In the genomic region with DNA sequence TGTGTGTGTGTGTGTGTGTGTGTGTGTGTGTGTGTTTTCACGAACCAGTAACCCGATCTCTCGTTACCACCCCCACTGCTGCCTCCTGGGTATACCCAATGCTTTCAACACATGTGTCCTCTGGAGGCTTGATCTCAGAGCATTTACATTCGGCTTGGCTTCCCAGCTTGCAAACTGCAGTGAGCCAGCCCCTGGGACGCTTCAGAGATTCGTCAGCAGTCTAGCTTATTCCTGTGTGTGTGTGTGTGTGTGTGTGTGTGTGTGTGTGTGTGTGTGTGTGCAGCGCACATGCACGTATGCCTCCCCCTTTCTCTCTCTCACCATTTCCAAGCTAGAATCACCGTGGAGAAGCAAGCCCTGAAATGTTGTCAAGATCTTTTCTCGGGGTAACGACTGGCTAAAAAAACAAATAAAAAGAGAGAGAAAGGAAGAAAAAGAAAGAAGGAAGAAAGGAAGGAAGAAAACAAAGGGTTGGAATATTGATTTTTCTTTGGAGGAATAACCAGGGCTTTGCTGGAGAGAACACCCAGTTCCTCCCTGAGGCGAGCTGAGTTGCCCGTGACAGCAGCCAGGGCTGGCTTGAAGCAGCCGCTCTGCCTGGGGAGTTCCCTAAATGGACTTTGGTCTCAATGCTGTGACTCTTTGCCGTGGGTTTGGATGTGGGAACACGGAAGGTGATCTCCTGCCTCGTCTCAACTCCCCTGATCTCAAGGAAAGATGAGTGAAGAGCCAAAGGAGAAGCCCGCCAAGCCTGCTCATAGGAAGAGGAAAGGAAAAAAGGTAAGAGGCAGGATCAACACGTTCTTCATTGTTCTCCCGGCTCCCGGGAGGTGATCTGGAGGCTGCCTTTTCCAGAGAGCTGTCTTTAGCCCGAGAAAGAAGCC, we compare ENCODE assay signal across 8 mouse cellular contexts.
A peak's percentile ranks its signal among the peaks of the same experiment; 100 is the strongest.
DNase-seq lines count a peak whose midpoint lies in the region; ATAC-seq and TF ChIP-seq lines count a peak whose summit lies in the region.

No protein-coding gene starts in this region.

- no peaks in the 10 kb centered on the region for H3K9me3 ChIP-seq in lung, embryonic 14.5 days (ENCODE audit: low read depth, low read length)
- no peaks in the 10 kb centered on the region for H3K9me3 ChIP-seq in forebrain, embryonic 10.5 days
- no peaks in the 10 kb centered on the region for H3K9me3 ChIP-seq in heart, embryonic 14.5 days (ENCODE audit: control insufficient read depth, low read length)
- no peaks in the 10 kb centered on the region for H3K9me3 ChIP-seq in liver, embryonic 11.5 days (ENCODE audit: control insufficient read depth, low read length)

- H3K9ac ChIP-seq in lung, embryonic 14.5 days = peak overlapping the region; percentile 50
- H3K9ac ChIP-seq in heart, embryonic 14.5 days (ENCODE audit: low read length) = peak overlapping the region; percentile 92
- peak overlapping the region; percentile 35; the same call in 1 of the 2 replicates for H3K9ac ChIP-seq in liver, embryonic 11.5 days (ENCODE audit: low read depth, low read length)

- no peaks in the 10 kb centered on the region for H3K36me3 ChIP-seq in lung, embryonic 14.5 days (ENCODE audit: insufficient read depth)
- H3K36me3 ChIP-seq in forebrain, embryonic 10.5 days (replicated peaks) = no peaks in the 10 kb centered on the region
- H3K36me3 ChIP-seq in heart, embryonic 14.5 days (ENCODE audit: control insufficient read depth, insufficient read depth, low read length) = no peaks in the 10 kb centered on the region
- no peaks in the 10 kb centered on the region for H3K36me3 ChIP-seq in liver, embryonic 11.5 days (ENCODE audit: control insufficient read depth, insufficient read depth, low read length)

- no peaks in the 10 kb centered on the region for H3K27me3 ChIP-seq in lung, embryonic 14.5 days (ENCODE audit: insufficient read depth, low read length)
- no peaks in the 10 kb centered on the region for H3K27me3 ChIP-seq in forebrain, embryonic 10.5 days (ENCODE audit: poor library complexity, severe bottlenecking)
- H3K27me3 ChIP-seq in heart, embryonic 14.5 days (ENCODE audit: control insufficient read depth, insufficient read depth, low read length) = no peaks in the 10 kb centered on the region
- H3K27me3 ChIP-seq in liver, embryonic 11.5 days (replicated peaks; ENCODE audit: control insufficient read depth, insufficient read depth, low read length) = no peaks in the 10 kb centered on the region

- H3K4me3 ChIP-seq in lung, embryonic 14.5 days (ENCODE audit: low read depth, low read length) = peak overlapping the region; percentile 36
- H3K4me3 ChIP-seq in forebrain, embryonic 10.5 days = peak overlapping the region; percentile 53
- peak overlapping the region; percentile 63 to 65 for H3K4me3 ChIP-seq in heart, embryonic 14.5 days (ENCODE audit: control insufficient read depth in 1 of 2, insufficient read depth in 1 of 2, low read depth in 1 of 2, low read length in 2 of 2)
- peak overlapping the region; percentile 43 for H3K4me3 ChIP-seq in liver, embryonic 11.5 days (ENCODE audit: low read depth, low read length)

- H3K27ac ChIP-seq in lung, embryonic 14.5 days (ENCODE audit: low read depth) = no peak overlapping the region
- H3K27ac ChIP-seq in forebrain, embryonic 10.5 days = peak overlapping the region; percentile 83
- H3K27ac ChIP-seq in heart, embryonic 14.5 days (replicated peaks in 1 of 2; ENCODE audit: control insufficient read depth in 1 of 2, insufficient read depth in 1 of 2, low read depth in 2 of 2, low read length in 2 of 2) = peak overlapping the region; percentile 88 to 95
- no peak overlapping the region for H3K27ac ChIP-seq in liver, embryonic 11.5 days (ENCODE audit: low read depth, low read length)

- peak; percentile 70 for DNase-seq in lung, embryonic 14.5 days
- DNase-seq in lung, postnatal 25 days (ENCODE audit: low spot score) = no peak
- peak; percentile 49 for DNase-seq in forebrain, embryonic 10.5 days (ENCODE audit: extremely low spot score, low spot score)
- peak; percentile 73 for DNase-seq in kidney, postnatal 14 days
- DNase-seq in liver, embryonic 11.5 days (ENCODE audit: low spot score) = peak; percentile 42
- peak; percentile 12 for DNase-seq in ovary, postnatal 10 days (ENCODE audit: low spot score)
- no peak for DNase-seq in thymus, postnatal 4 days

- no peak for TF ChIP-seq CTCF in lung, embryonic 14.5 days (IDR thresholded peaks at IDR 0.05; ENCODE audit: low read depth)

- 2% methylated on average over 22 of the region's 22 CpGs for WGBS in lung, embryonic 14.5 days
- WGBS in forebrain, embryonic 10.5 days = 9% methylated on average over 22 of the region's 22 CpGs
- WGBS in heart, embryonic 14.5 days = 1% methylated on average over 22 of the region's 22 CpGs
- WGBS in liver, embryonic 11.5 days = 12% methylated on average over 22 of the region's 22 CpGs

- no peaks in the 10 kb centered on the region; the same call in 1 of the 2 replicates for H3K4me1 ChIP-seq in lung, embryonic 14.5 days (ENCODE audit: insufficient read depth)
- H3K4me1 ChIP-seq in forebrain, embryonic 10.5 days = peaks cover 47% of the 10 kb centered on the region
- peaks cover 2 to 12% of the 10 kb centered on the region in 2 experiments for H3K4me1 ChIP-seq in heart, embryonic 14.5 days (ENCODE audit: control insufficient read depth in 2 of 2, insufficient read depth in 2 of 2, low read length in 2 of 2)
- H3K4me1 ChIP-seq in liver, embryonic 11.5 days (replicated peaks; ENCODE audit: control insufficient read depth, insufficient read depth, low read length) = no peaks in the 10 kb centered on the region

- H3K4me2 ChIP-seq in lung, embryonic 14.5 days = peak overlapping the region; percentile 63
- H3K4me2 ChIP-seq in heart, embryonic 14.5 days (ENCODE audit: low read length) = peak overlapping the region; percentile 74
- H3K4me2 ChIP-seq in liver, embryonic 11.5 days = peak overlapping the region; percentile 61

- peak; percentile 77 for ATAC-seq in lung, embryonic 14.5 days (ENCODE audit: insufficient read depth)
- ATAC-seq in heart, embryonic 14.5 days (ENCODE audit: insufficient number of reproducible peaks, insufficient read depth, low FRiP score, low read depth) = peak; percentile 70
- ATAC-seq in liver, embryonic 11.5 days (replicated peaks; ENCODE audit: low FRiP score) = no peak

Comparison
In these comparisons a context has a peak if more than half of its experiments do, and no peak if none do; other contexts are left out.
1. DNase-seq: peak in lung, embryonic 14.5 days (single experiment), forebrain, embryonic 10.5 days (single experiment), kidney, postnatal 14 days (single experiment), liver, embryonic 11.5 days (single experiment) and ovary, postnatal 10 days (single experiment); none in lung, postnatal 25 days (single experiment) and thymus, postnatal 4 days (single experiment).
2. H3K27ac ChIP-seq: peak in forebrain, embryonic 10.5 days (single experiment) and heart, embryonic 14.5 days (2 of 2); none in lung, embryonic 14.5 days (single experiment) and liver, embryonic 11.5 days (single experiment).
3. H3K9ac ChIP-seq: peak in every context shown above with its lines; median percentile 92 in heart, embryonic 14.5 days; 50 in lung, embryonic 14.5 days; 35 in liver, embryonic 11.5 days.
4. Peak in every context shown above with its lines, with median percentiles within 50 percentile points of each other: H3K4me2 ChIP-seq and H3K4me3 ChIP-seq.